Mouse (Mus musculus) mouse embryonic stem cell (cell line): ENCODE data around the gene Otulin.

ENCODE experiments used
- in situ Hi-C, 2 experiments: fragments of 300-500 bp; cut with MboI; formaldehyde crosslinking; loops; 1 replicate in 1 of 2; 3 replicates in 1 of 2; pipeline ENCODE4 v1.14.3; 2019 to 2020; ENCODE audit warnings: low sequenced_read_pairs in 2 of 2, low pct_unique_long_range_greater_than_20kb in 1 of 2, mixed read lengths in 1 of 2; ENCODE audit not compliant: unreplicated experiment in 1 of 2

Otulin gene

GRCm38 (mm10) chr15:27500390-27500789 lies 130.1 kb downstream of the Otulin start:
- in situ Hi-C loops: no loop called here

DNA sequence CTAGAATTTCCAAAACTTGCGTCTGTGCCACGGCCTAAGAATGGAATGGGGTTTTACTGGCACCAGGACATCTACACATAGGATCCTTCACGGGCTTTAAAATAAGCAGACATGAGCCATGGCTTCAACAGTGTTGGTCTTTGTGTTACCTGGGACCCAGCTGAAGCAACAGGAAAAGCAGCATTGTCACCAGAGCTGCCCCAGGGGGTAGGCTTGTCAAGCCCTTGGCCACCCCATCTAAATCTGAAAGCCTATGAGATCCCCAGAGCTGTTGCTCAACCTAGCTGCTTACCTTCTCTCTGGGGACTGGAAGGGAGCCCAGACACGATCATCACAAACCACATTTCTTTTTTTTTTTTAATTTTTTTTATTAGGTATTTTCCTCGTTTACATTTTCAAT lies 132.4 kb downstream of the Otulin start:
- in situ Hi-C loops: no loop called here

GRCm38 (mm10) chr15:27497300-27497997 lies 133.0 kb downstream of the Otulin start:
- in situ Hi-C loops: no loop called here

DNA sequence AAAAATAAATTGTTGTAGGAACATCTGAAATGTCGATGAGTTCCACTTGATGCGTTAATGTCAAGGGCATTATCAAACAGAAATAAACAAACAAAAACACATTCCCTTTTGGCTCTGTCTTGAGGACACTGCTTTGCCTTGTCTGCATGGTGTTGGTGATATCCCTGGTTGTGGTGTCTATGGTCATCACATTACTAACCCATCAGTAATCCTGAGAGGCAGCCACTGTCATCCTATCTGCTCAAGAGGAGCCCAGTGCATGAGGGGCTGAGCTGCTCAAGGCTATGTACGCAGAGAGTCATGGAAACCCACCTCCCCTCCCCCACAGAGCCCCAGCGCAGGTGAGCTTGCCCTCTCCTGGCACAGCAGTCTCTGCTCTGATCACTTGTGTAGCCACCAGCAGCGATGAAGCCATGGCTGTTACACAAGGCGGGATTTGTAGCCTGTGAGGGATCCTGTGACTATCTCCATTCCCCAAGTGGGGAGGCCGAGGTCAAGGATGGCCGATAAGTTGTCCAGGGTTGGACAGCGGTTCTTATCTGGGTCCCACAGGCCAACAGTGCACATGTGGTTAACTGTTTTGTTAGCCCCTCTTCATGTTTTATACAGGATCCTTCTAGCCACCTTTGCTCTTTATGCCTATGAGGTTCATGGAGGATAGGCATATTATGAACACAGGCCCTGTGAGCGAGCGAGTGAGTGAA lies 133.7 kb downstream of the Otulin start:
- in situ Hi-C loops: no loop called here

GRCm38 (mm10) chr15:27495981-27496401 lies 134.5 kb downstream of the Otulin start:
- in situ Hi-C loops: no loop called here

GRCm38 (mm10) chr15:27493516-27493915 lies 137.0 kb downstream of the Otulin start:
- in situ Hi-C loops: no loop called here

DNA sequence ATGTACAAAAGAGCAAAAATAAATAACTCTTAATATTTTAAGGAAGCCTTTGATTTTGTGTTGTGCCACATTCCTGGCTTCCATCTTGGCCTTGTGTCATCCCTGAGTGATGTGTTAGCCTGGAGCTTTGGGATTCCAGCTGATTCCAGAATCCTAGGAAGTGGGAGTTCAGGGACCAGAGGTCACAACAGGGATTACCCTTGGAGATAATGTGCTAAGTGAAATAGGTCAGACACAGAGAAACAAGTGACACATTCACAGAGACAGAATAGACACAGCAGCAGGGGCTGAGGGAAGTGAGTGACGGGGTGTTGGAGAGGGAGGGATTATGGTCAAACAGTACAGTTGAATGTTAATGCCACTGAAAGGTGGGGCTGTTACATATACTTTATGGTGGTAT lies 137.8 kb downstream of the Otulin start:
- in situ Hi-C loops: no loop called here
